Mouse (Mus musculus): ENCODE data around the gene Tspan18.

Tspan18 gene

GRCm38 (mm10) chr2:93333817-93334731, at the start of gene Tspan18:
TSS of gene Tspan18 (minus strand) at chr2:93334505.
- DNase-seq (ENCODE audit: low spot score) = peak; percentile 29

GRCm38 (mm10) chr2:93383831-93384230, 49.5 kb upstream of the Tspan18 start:
- DNase-seq (ENCODE audit: low spot score) = no peak

- DNase-seq (ENCODE audit: low spot score) = no peak
These were observed 46.4 kb upstream of the Tspan18 start for GRCm38 (mm10) chr2:93380680-93381089.

- DNase-seq (ENCODE audit: low spot score) = no peak
These were observed 43.5 kb upstream of the Tspan18 start for GRCm38 (mm10) chr2:93377797-93378196.

- DNase-seq (ENCODE audit: low spot score) = no peak
These were observed 42.9 kb upstream of the Tspan18 start for GRCm38 (mm10) chr2:93377157-93377556.

- DNase-seq (ENCODE audit: low spot score) = no peak
These were observed 38.6 kb upstream of the Tspan18 start for GRCm38 (mm10) chr2:93372872-93373271.

- no peak for DNase-seq (ENCODE audit: low spot score)
These were observed 37.8 kb upstream of the Tspan18 start for GRCm38 (mm10) chr2:93372097-93372571.

- no peak for DNase-seq (ENCODE audit: low spot score)
These were observed 34.6 kb upstream of the Tspan18 start for GRCm38 (mm10) chr2:93368954-93369353.

GRCm38 (mm10) chr2:93367962-93368361, 33.7 kb upstream of the Tspan18 start:
- no peak for DNase-seq (ENCODE audit: low spot score)

- no peak for DNase-seq (ENCODE audit: low spot score)
These were observed 31.1 kb upstream of the Tspan18 start for GRCm38 (mm10) chr2:93365411-93365810.

GRCm38 (mm10) chr2:93364951-93365350, 30.6 kb upstream of the Tspan18 start:
- no peak for DNase-seq (ENCODE audit: low spot score)

- DNase-seq (ENCODE audit: low spot score) = no peak
These were observed 27.1 kb upstream of the Tspan18 start for GRCm38 (mm10) chr2:93361454-93361853.

- no peak for DNase-seq (ENCODE audit: low spot score)
These were observed 26.0 kb upstream of the Tspan18 start for GRCm38 (mm10) chr2:93360310-93360709.

- no peak for DNase-seq (ENCODE audit: low spot score)
These were observed 23.1 kb upstream of the Tspan18 start for GRCm38 (mm10) chr2:93357391-93357790.

GRCm38 (mm10) chr2:93355845-93356244, 21.5 kb upstream of the Tspan18 start:
- DNase-seq (ENCODE audit: low spot score) = no peak

GRCm38 (mm10) chr2:93354621-93355020, 20.3 kb upstream of the Tspan18 start:
- no peak for DNase-seq (ENCODE audit: low spot score)

- no peak for DNase-seq (ENCODE audit: low spot score)
These were observed 19.4 kb upstream of the Tspan18 start for GRCm38 (mm10) chr2:93353725-93354124.

GRCm38 (mm10) chr2:93352915-93353685, 18.8 kb upstream of the Tspan18 start:
- no peak for DNase-seq (ENCODE audit: low spot score)

- no peak for DNase-seq (ENCODE audit: low spot score)
These were observed 17.0 kb upstream of the Tspan18 start for GRCm38 (mm10) chr2:93351352-93351751.

GRCm38 (mm10) chr2:93347018-93347417, 12.7 kb upstream of the Tspan18 start:
- DNase-seq (ENCODE audit: low spot score) = no peak

- no peak for DNase-seq (ENCODE audit: low spot score)
These were observed 12.3 kb upstream of the Tspan18 start for GRCm38 (mm10) chr2:93346609-93347008.

- no peak for DNase-seq (ENCODE audit: low spot score)
These were observed 11.5 kb upstream of the Tspan18 start for GRCm38 (mm10) chr2:93345663-93346268.

Measured in urinary bladder, postnatal 10 days (tissue).